In genomic region chr1:59252762-59253161, GRCm38 (mm10) we compare ENCODE assay signal across 8 mouse cellular contexts. TPM values are rescaled to one million over a fixed set of nuclear protein-coding genes. Genes with fewer than 3 reads are reported as not detected.
A peak's percentile ranks its signal among the peaks of the same experiment; 100 is the strongest.
DNase-seq lines count a peak whose midpoint lies in the region; ATAC-seq lines count a peak whose summit lies in the region.

No protein-coding gene starts in this region.

- peak overlapping the region; percentile 50 for H3K4me3 ChIP-seq in embryonic facial prominence, embryonic 10.5 days

- no peaks in the 10 kb centered on the region for H3K36me3 ChIP-seq in embryonic facial prominence, embryonic 10.5 days (replicated peaks)

- no peak overlapping the region for H3K27ac ChIP-seq in embryonic facial prominence, embryonic 10.5 days (replicated peaks)

- peaks cover 28% of the 10 kb centered on the region for H3K4me1 ChIP-seq in embryonic facial prominence, embryonic 10.5 days

- WGBS in embryonic facial prominence, embryonic 10.5 days = 5% methylated on average over 4 of the region's 7 CpGs

- no peak for ATAC-seq in erythroblast, adult 5-6 weeks (replicated peaks; ENCODE audit: low FRiP score, poor library complexity, severe bottlenecking)

- DNase-seq in cerebellum, adult 18-20 months = peak; percentile 57 to 73
- DNase-seq in cerebellum, postnatal 4 days (ENCODE audit: low spot score in 2 of 2) = no peak
- DNase-seq in embryonic facial prominence, embryonic 10.5 days (ENCODE audit: low spot score) = peak; percentile 50
- DNase-seq in kidney, adult 9 months = peak; percentile 41
- peak; percentile 37 for DNase-seq in lung, postnatal 10 days
- no peak for DNase-seq in retina, postnatal 1 day
- no peak for DNase-seq in spleen, adult 18-20 months

- H3K27me3 ChIP-seq in embryonic facial prominence, embryonic 10.5 days (replicated peaks; ENCODE audit: low read depth, poor library complexity, severe bottlenecking) = peaks cover 12% of the 10 kb centered on the region; the same call in 1 of the 2 replicates

- H3K9me3 ChIP-seq in embryonic facial prominence, embryonic 10.5 days = no peaks in the 10 kb centered on the region

RNA-seq across cellular contexts. Expression of gene Cdk15, which starts 3.9 kb away (rescaled TPM):
- 0.61 and 0.92 TPM in 2 replicates for polyA plus RNA-seq in embryonic facial prominence, embryonic 10.5 days (2016; fragmentation: Nextera tagmentation; extraction: Ambion mirVana)
- not detected in 2 replicates for total RNA-seq in erythroblast, adult 5-6 weeks (2015; ENCODE audit: low replicate concordance)
- total RNA-seq in erythroblast, adult 5-6 weeks (2017; ENCODE audit: low replicate concordance) = not detected in 2 replicates

RNA-seq across cellular contexts. Expression of gene Als2, which starts 15.7 kb away (rescaled TPM):
- 15.8 and 16.5 TPM in 2 replicates for polyA plus RNA-seq in embryonic facial prominence, embryonic 10.5 days (2016; fragmentation: Nextera tagmentation; extraction: Ambion mirVana)
- total RNA-seq in erythroblast, adult 5-6 weeks (2015; ENCODE audit: low replicate concordance) = 3.1 and 12.3 TPM in 2 replicates
- total RNA-seq in erythroblast, adult 5-6 weeks (2017; ENCODE audit: low replicate concordance) = 5.5 and 6.3 TPM in 2 replicates

Comparison
In these comparisons a context has a peak if more than half of its experiments do, and no peak if none do; other contexts are left out.
1. DNase-seq: peak in cerebellum, adult 18-20 months (2 of 2), embryonic facial prominence, embryonic 10.5 days (single experiment), kidney, adult 9 months (single experiment) and lung, postnatal 10 days (single experiment); none in cerebellum, postnatal 4 days (0 of 2), retina, postnatal 1 day (single experiment) and spleen, adult 18-20 months (0 of 2).